Mouse (Mus musculus) adipose tissue, adult 10 weeks (tissue): ENCODE measurements around the gene Wipf2. TPM values are rescaled to one million over a fixed set of nuclear protein-coding genes. Genes with fewer than 3 reads are reported as not detected.

Source experiments
- polyA plus RNA-seq: library from polyadenylated mRNA; stranded (reverse); fragments of 350-450 nt; fragmentation: Illumina TruSeq; extraction: RNeasy Lipid Tissue Mini Kit (QIAGEN cat#74804); gene quantifications from one replicate; pipeline ENCODE4 v1.2.3, GENCODE M21; 2014; ENCODE audit warnings: low read depth, low replicate concordance

The Wipf2 gene
- 8.2 TPM for polyA plus RNA-seq

GRCm38 (mm10) chr11:98863028-98863750, at the start of gene Wipf2:
Gene Wipf2, plus strand, starts transcription at chr11:98863638.

GRCm38 (mm10) chr11:98836651-98837141, 26.7 kb upstream of the Wipf2 start, which contains the start of gene Rapgefl1:
Gene Rapgefl1, plus strand, starts transcription at chr11:98836785.

GRCm38 (mm10) chr11:98907437-98908173, 44.2 kb downstream of the Wipf2 start, which contains the start of gene Cdc6:
Gene Cdc6, plus strand, starts transcription at chr11:98907801.

GRCm38 (mm10) chr11:98927438-98928076, 64.1 kb downstream of the Wipf2 start, which contains the start of gene Rara:
Gene Rara, plus strand, starts transcription at chr11:98927818.

Other genes with a start within 250 kb of the Wipf2 start
- gene Gm12355, start 238.0 kb upstream of the Wipf2 start, polyA plus RNA-seq, result not detected
- not detected for gene Gsdma3, start 237.3 kb upstream of the Wipf2 start, polyA plus RNA-seq
- not detected for gene Gsdma2, start 216.9 kb upstream of the Wipf2 start, polyA plus RNA-seq
- 0.31 TPM for gene Gsdma, start 199.3 kb upstream of the Wipf2 start, polyA plus RNA-seq
- 87.4 TPM for gene Psmd3, start 181.1 kb upstream of the Wipf2 start, polyA plus RNA-seq
- 0.79 TPM for gene Csf3, start 162.4 kb upstream of the Wipf2 start, polyA plus RNA-seq
- 44.4 TPM for gene Med24, start 134.2 kb upstream of the Wipf2 start, polyA plus RNA-seq
- gene Thra, start 123.0 kb upstream of the Wipf2 start, polyA plus RNA-seq, result 71.0 TPM
- 36.2 TPM for gene Nr1d1, start 88.3 kb upstream of the Wipf2 start, polyA plus RNA-seq
- 61.1 TPM for gene Msl1, start 68.1 kb upstream of the Wipf2 start, polyA plus RNA-seq
- gene Casc3, start 58.7 kb upstream of the Wipf2 start, polyA plus RNA-seq, result 26.9 TPM
- gene Rapgefl1, start 26.9 kb upstream of the Wipf2 start, polyA plus RNA-seq, result 1.9 TPM
- 1.4 TPM for gene Cdc6, start 44.2 kb downstream of the Wipf2 start, polyA plus RNA-seq
- 15.1 TPM for gene Rara, start 64.2 kb downstream of the Wipf2 start, polyA plus RNA-seq
- gene Gjd3, start 119.4 kb downstream of the Wipf2 start, polyA plus RNA-seq, result not detected
- 5.5 TPM for gene Top2a, start 160.6 kb downstream of the Wipf2 start, polyA plus RNA-seq
- gene Igfbp4, start 177.6 kb downstream of the Wipf2 start, polyA plus RNA-seq, result 275 TPM
- gene Tns4, start 225.7 kb downstream of the Wipf2 start, polyA plus RNA-seq, result 1.3 TPM